Mouse (Mus musculus) embryo, embryonic 11.5 days (tissue): Measurements from ENCODE around the gene Pdxdc1.
A peak's percentile ranks its signal among the peaks of the same experiment; 100 is the strongest.
"Not testable (repeated sequence)": the region's sequence is repeated elsewhere in the genome, so short reads cannot be mapped to it uniquely, and the experiment has no call there.

Source experiments
- DNase-seq: peaks from one replicate; pipeline ENCODE4 v3.0.0-alpha.2; 2012; ENCODE audit warnings: low read depth, low spot score

Pdxdc1 gene

DNA sequence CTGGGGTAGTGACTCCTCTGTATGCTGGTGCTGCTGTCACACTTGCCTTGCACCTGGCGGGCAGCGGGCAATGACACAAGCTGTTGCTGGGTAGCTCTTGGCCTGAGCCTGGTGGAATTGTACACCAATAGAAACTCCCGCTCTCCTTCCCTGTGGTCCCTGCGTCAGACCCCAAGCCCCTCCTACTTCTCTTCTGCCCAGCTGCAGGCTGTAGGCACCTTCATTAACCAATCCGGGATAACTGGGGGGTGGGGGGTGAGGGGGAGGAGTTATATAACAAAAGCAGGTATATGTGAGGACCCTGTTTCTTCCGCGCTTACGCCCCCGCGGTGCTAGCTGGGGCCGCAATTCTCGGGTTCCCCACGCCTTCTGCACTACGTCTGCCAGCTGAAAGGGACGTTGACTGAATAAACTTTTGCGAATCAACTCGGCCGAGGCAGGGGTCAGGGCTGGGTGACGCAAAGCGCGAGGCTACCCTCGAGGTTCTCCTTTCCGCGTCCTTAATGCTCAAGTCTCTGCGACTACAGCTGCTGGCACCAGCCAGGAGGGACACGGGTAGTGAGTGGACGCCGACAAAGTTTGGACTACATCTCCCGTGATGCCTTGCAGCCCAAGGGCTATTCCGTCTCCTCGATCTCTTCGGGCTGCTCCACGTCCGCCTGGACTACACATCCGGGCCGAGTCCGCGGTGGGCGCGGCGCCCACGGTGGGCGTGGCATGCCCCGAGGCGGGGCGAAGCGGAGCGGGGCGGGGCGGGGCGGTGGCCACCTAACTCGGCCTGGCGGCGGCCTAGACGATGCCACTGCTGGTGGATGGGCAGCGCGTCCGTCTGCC, 84.2 kb downstream of the Pdxdc1 start, which contains the start of gene Ntan1:
Ntan1 (plus strand) TSS at position 286 of the 834 bp plus-strand sequence.
- peak; percentile 93 for DNase-seq

DNA sequence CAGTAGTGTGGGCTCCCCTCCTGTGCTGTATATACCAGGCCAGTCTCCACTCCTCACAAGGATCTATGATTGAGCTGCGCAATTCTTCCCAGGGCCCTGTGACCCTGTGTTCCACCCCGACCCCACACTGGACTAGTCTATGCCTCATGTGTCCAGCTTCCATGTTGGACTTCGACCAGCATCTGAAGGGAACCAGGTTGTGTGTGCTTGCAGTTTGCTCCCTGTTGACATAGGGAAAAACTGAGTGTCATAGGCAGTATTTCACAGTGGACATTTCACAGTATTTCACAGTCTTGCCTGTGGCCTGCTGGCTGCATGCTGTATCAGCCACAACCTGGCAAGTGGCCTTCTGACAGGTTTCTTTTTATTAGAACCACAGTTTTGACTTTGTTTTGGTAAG, 89.7 kb downstream of the Pdxdc1 start:
- DNase-seq, result no peak

DNA sequence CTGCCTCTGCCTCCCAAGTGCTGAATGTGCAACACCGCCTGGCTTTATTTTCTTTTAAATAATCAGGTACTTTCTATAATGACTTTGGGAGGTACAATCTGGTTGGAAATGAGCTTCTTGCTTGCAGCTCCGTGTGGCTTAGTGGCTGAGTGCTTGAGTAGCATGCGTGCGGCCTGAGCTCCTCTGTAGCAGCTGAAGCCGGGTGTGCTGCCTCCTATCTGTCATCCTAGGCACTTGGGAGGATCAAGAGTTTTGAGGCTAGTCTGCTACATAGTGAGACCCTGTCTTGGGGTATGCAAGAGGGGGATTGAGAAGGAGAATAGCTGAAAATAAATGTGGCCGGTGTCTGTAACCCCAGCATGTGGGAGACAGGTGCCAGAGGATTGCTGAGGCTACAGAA, 90.8 kb downstream of the Pdxdc1 start:
- DNase-seq, result no peak

DNA sequence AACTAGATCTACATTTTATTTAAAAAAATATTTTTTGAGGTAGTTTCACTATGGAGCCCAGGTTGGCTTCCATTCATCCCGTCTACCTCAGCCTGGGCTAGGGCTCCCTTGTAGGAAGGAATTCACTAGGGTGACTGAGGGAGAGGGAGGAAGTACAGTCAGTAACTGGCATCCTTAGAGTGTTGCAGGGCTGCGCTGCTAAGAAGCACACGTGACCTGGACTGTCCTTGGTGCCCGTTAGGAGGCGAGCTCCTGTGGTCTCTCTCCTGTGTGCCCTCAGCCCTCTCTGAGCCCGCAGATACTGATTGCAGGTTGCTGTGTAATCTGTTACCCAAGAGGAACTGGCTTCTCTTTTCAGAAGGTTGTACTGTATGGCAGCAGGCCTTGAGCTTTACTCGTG, 94.5 kb downstream of the Pdxdc1 start:
- no peak for DNase-seq

GRCm38 (mm10) chr16:13807616-13808015, 95.3 kb downstream of the Pdxdc1 start:
- no peak for DNase-seq

DNA sequence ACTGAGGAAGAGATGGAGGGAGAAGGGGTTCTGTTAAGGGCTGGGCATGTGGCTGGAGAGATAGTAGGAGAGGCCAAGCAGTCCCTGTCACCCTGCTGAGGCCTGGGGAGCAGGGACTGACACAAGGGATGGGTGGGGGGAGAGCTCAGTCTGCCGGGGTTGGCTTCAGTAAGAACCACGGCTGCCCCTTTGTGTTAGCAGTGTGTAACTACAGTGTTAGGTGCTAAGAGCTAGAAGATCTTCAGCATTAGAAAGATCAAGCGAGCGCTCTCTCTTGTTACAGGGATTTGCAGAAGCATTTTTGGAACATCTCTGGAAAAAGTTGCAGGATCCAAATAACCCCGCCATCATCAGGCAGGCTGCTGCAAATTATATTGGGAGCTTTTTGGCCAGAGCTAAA, 98.3 kb downstream of the Pdxdc1 start:
- DNase-seq, result no peak

- no peak for DNase-seq
Observed at GRCm38 (mm10) chr16:13801231-13801630, 101.7 kb downstream of the Pdxdc1 start.

- DNase-seq, result no peak
Observed at GRCm38 (mm10) chr16:13796746-13797175, 106.2 kb downstream of the Pdxdc1 start.

DNA sequence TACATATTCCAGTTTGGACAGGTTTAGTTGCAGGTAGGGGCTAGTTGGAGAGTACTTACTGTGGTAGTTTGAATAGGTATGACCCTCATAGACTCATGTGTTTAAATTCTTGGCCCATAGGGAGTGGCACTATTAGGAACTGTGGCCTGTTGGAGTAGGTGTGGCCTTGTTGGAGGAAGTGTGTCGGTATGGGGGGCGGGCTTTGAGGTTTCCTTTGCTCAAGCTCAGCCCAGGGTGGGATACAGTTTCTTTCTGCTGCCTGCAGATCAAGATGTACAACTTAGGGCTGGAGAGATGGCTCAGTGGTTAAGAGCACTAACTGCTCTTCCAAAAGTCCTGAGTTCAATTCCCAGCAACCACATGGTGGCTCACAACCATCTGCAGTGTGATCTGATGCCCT, 109.5 kb downstream of the Pdxdc1 start:
- DNase-seq, result not testable (repeated sequence)

GRCm38 (mm10) chr16:13785932-13786331, 117.0 kb downstream of the Pdxdc1 start:
- no peak for DNase-seq
